Mouse (Mus musculus) embryonic facial prominence, embryonic 12.5 days (tissue): ENCODE results near the gene Amn. TPM values are rescaled to one million over a fixed set of nuclear protein-coding genes. Genes with fewer than 3 reads are reported as not detected.

Experiments used
- ATAC-seq: fragments of 200-750 bp; cut with Nextera tagmentation; 2 replicates; pipeline ENCODE4 v1.8.0; 2017; ENCODE audit not compliant: insufficient number of reproducible peaks, insufficient read depth, low FRiP score, low TSS enrichment
- H3K27ac ChIP-seq: fragments of 300-500 bp; sonication (generic); 2 replicates; pipeline ENCODE4 v1.5.1; 2016; ENCODE audit warnings: mild to moderate bottlenecking
- H3K27me3 ChIP-seq: fragments of 300-500 bp; sonication (generic); 2 replicates; pipeline ENCODE4 v1.6.1; 2016; ENCODE audit warnings: mild to moderate bottlenecking, moderate library complexity
- H3K36me3 ChIP-seq: fragments of 300-500 bp; sonication (generic); 2 replicates; pipeline ENCODE4 v1.6.1; 2016; ENCODE audit warnings: mild to moderate bottlenecking
- H3K4me1 ChIP-seq: fragments of 300-500 bp; sonication (generic); 2 replicates; pipeline ENCODE4 v1.6.1; 2016
- H3K4me2 ChIP-seq: fragments of 300-500 bp; sonication (generic); replicated peaks from 2 replicates; pipeline ENCODE4 v1.6.1; 2016; ENCODE audit warnings: mild to moderate bottlenecking, moderate library complexity
- H3K4me3 ChIP-seq: fragments of 300-500 bp; sonication (generic); 2 replicates; pipeline ENCODE4 v1.5.1; 2016; ENCODE audit warnings: mild to moderate bottlenecking
- H3K9ac ChIP-seq: fragments of 300-500 bp; sonication (generic); 2 replicates; pipeline ENCODE4 v1.6.1; 2016; ENCODE audit warnings: mild to moderate bottlenecking, moderate library complexity
- H3K9me3 ChIP-seq: fragments of 300-500 bp; sonication (generic); 2 replicates; pipeline ENCODE4 v1.6.1; 2016; ENCODE audit warnings: mild to moderate bottlenecking, moderate library complexity
- WGBS: fragments of 180-500 bp; shearing (Covaris S2); methylation state at CpG from one replicate; pipeline ENCODE4 v1.1.7; 2016; 5-methylcytosine and 5-hydroxymethylcytosine counted together
- polyA plus RNA-seq: library from polyadenylated mRNA; unstranded; fragments of >200 nt; fragmentation: Nextera tagmentation; extraction: Ambion mirVana; gene quantifications from 2 replicates; pipeline ENCODE4 v1.2.1, GENCODE M21; 2016

Gene Amn
- polyA plus RNA-seq, 1 experiment from 2014 or later = 0.52 TPM

GRCm38 (mm10) chr12:111241916-111242315 is 29.0 kb upstream of the Amn start:
- no peaks in the 10 kb centered on the region for H3K9me3 ChIP-seq
- no peak for ATAC-seq
- H3K4me1 ChIP-seq = no peaks in the 10 kb centered on the region
- H3K4me3 ChIP-seq = no peak overlapping the region
- no peak overlapping the region for H3K9ac ChIP-seq
- no peak overlapping the region for H3K27ac ChIP-seq
- WGBS = 96% methylated on average over 6 of the region's 6 CpGs
- no peak overlapping the region for H3K4me2 ChIP-seq
- H3K36me3 ChIP-seq = peaks cover 50% of the 10 kb centered on the region
- no peaks in the 10 kb centered on the region for H3K27me3 ChIP-seq

GRCm38 (mm10) chr12:111242346-111242745 is 28.5 kb upstream of the Amn start:
- H3K9me3 ChIP-seq = no peaks in the 10 kb centered on the region
- WGBS = 91% methylated on average over 5 of the region's 5 CpGs
- no peak overlapping the region for H3K27ac ChIP-seq
- H3K27me3 ChIP-seq = no peaks in the 10 kb centered on the region
- no peak overlapping the region for H3K9ac ChIP-seq
- H3K4me3 ChIP-seq = no peak overlapping the region
- no peak for ATAC-seq
- no peaks in the 10 kb centered on the region for H3K4me1 ChIP-seq
- peaks cover 52% of the 10 kb centered on the region for H3K36me3 ChIP-seq
- no peak overlapping the region for H3K4me2 ChIP-seq

- Histone ChIP-seq H3K4me1 (no peaks in the 10 kb centered on the region), H3K27me3 (no peaks in the 10 kb centered on the region), H3K36me3 (peaks cover 54% of the 10 kb centered on the region), H3K27ac (no peak overlapping the region), H3K9me3 (no peaks in the 10 kb centered on the region), H3K4me3 (no peak overlapping the region), H3K9ac (no peak overlapping the region), H3K4me2 (no peak overlapping the region)
- WGBS = 93% methylated on average over 12 of the region's 12 CpGs
- no peak for ATAC-seq
Measured at GRCm38 (mm10) chr12:111243733-111244132, 27.2 kb upstream of the Amn start.

- Histone ChIP-seq H3K27me3 (no peaks in the 10 kb centered on the region), H3K9me3 (no peaks in the 10 kb centered on the region), H3K4me2 (no peak overlapping the region), H3K36me3 (peaks cover 60% of the 10 kb centered on the region), H3K4me1 (no peaks in the 10 kb centered on the region), H3K9ac (no peak overlapping the region), H3K4me3 (no peak overlapping the region), H3K27ac (no peak overlapping the region)
- no peak for ATAC-seq
- WGBS = 83% methylated on average over 6 of the region's 6 CpGs
Measured at GRCm38 (mm10) chr12:111245070-111245469, 25.8 kb upstream of the Amn start.

GRCm38 (mm10) chr12:111246808-111247464 is 24.0 kb upstream of the Amn start:
- no peak overlapping the region for H3K27ac ChIP-seq
- WGBS = 93% methylated on average over 9 of the region's 9 CpGs
- no peak overlapping the region for H3K4me2 ChIP-seq
- no peak overlapping the region for H3K9ac ChIP-seq
- ATAC-seq = no peak
- no peaks in the 10 kb centered on the region for H3K9me3 ChIP-seq
- no peak overlapping the region for H3K4me3 ChIP-seq
- no peaks in the 10 kb centered on the region for H3K27me3 ChIP-seq
- H3K4me1 ChIP-seq = no peaks in the 10 kb centered on the region
- peaks cover 63% of the 10 kb centered on the region for H3K36me3 ChIP-seq

- Histone ChIP-seq H3K9ac (no peak overlapping the region), H3K27me3 (no peaks in the 10 kb centered on the region), H3K27ac (no peak overlapping the region), H3K4me3 (no peak overlapping the region), H3K36me3 (peaks cover 51% of the 10 kb centered on the region), H3K4me1 (no peaks in the 10 kb centered on the region), H3K9me3 (no peaks in the 10 kb centered on the region), H3K4me2 (no peak overlapping the region)
- WGBS = 47% methylated on average over 3 of the region's 3 CpGs
- no peak for ATAC-seq
Measured at GRCm38 (mm10) chr12:111249095-111249494, 21.8 kb upstream of the Amn start.

GRCm38 (mm10) chr12:111250116-111250515 is 20.8 kb upstream of the Amn start:
- H3K27ac ChIP-seq = no peak overlapping the region
- no peak overlapping the region for H3K4me2 ChIP-seq
- no peak for ATAC-seq
- H3K36me3 ChIP-seq = peaks cover 48% of the 10 kb centered on the region
- H3K9ac ChIP-seq = no peak overlapping the region
- no peaks in the 10 kb centered on the region for H3K4me1 ChIP-seq
- no peak overlapping the region for H3K4me3 ChIP-seq
- WGBS = 79% methylated on average over 8 of the region's 8 CpGs
- H3K27me3 ChIP-seq = no peaks in the 10 kb centered on the region
- no peaks in the 10 kb centered on the region for H3K9me3 ChIP-seq

- ATAC-seq = no peak
- 62% methylated on average over 9 of the region's 9 CpGs for WGBS
- peaks cover 50% of the 10 kb centered on the region for H3K36me3 ChIP-seq
Measured at GRCm38 (mm10) chr12:111251227-111251626, 19.7 kb upstream of the Amn start.

GRCm38 (mm10) chr12:111263650-111264049 is 7.2 kb upstream of the Amn start:
- Histone ChIP-seq H3K9me3 (no peaks in the 10 kb centered on the region), H3K27me3 (no peaks in the 10 kb centered on the region), H3K4me1 (no peaks in the 10 kb centered on the region), H3K9ac (no peak overlapping the region), H3K4me2 (no peak overlapping the region), H3K4me3 (no peak overlapping the region), H3K27ac (no peak overlapping the region), H3K36me3 (peaks cover 32% of the 10 kb centered on the region)
- 94% methylated on average over 16 of the region's 16 CpGs for WGBS
- no peak for ATAC-seq

More at GRCm38 (mm10) chr12:111251227-111251626, 19.7 kb upstream of the Amn start:
- Histone ChIP-seq H3K27me3 (no peaks in the 10 kb centered on the region), H3K27ac (no peak overlapping the region), H3K4me1 (no peaks in the 10 kb centered on the region), H3K4me2 (no peak overlapping the region), H3K9me3 (no peaks in the 10 kb centered on the region), H3K9ac (no peak overlapping the region), H3K4me3 (no peak overlapping the region)

GRCm38 (mm10) chr12:111265212-111265611 is 5.7 kb upstream of the Amn start:
- no peak for ATAC-seq
- WGBS = 63% methylated on average over 5 of the region's 5 CpGs
- Histone ChIP-seq H3K27ac (no peak overlapping the region), H3K4me3 (no peak overlapping the region), H3K36me3 (peaks cover 25% of the 10 kb centered on the region), H3K9me3 (no peaks in the 10 kb centered on the region), H3K27me3 (peaks cover 9% of the 10 kb centered on the region), H3K4me1 (no peaks in the 10 kb centered on the region), H3K4me2 (no peak overlapping the region), H3K9ac (no peak overlapping the region)

- H3K36me3 ChIP-seq = peaks cover 13% of the 10 kb centered on the region
- H3K9ac ChIP-seq = no peak overlapping the region
- H3K4me3 ChIP-seq = no peak overlapping the region
- WGBS = 86% methylated on average over 12 of the region's 12 CpGs
- H3K27me3 ChIP-seq = peaks cover 23% of the 10 kb centered on the region
- no peaks in the 10 kb centered on the region for H3K4me1 ChIP-seq
- ATAC-seq = no peak
- no peaks in the 10 kb centered on the region for H3K9me3 ChIP-seq
- no peak overlapping the region for H3K27ac ChIP-seq
- no peak overlapping the region for H3K4me2 ChIP-seq
Measured at GRCm38 (mm10) chr12:111266592-111266991, 4.3 kb upstream of the Amn start.

GRCm38 (mm10) chr12:111267673-111268325 is 3.1 kb upstream of the Amn start:
- H3K9ac ChIP-seq = no peak overlapping the region
- 62% methylated on average over 4 of the region's 4 CpGs for WGBS
- H3K27ac ChIP-seq = no peak overlapping the region
- H3K27me3 ChIP-seq = peaks cover 35% of the 10 kb centered on the region
- H3K4me3 ChIP-seq = no peak overlapping the region
- H3K4me1 ChIP-seq = no peaks in the 10 kb centered on the region
- H3K4me2 ChIP-seq = no peak overlapping the region
- no peaks in the 10 kb centered on the region for H3K9me3 ChIP-seq
- peaks cover 8% of the 10 kb centered on the region for H3K36me3 ChIP-seq
- no peak for ATAC-seq
